Mouse (Mus musculus) hindbrain, embryonic 14.5 days (tissue): Measurements from ENCODE around the gene 4921536K21Rik. TPM values are rescaled to one million over a fixed set of nuclear protein-coding genes. Genes with fewer than 3 reads are reported as not detected.

Source experiments
- ATAC-seq: fragments of 200-750 bp; cut with Nextera tagmentation; 2 replicates; pipeline ENCODE4 v1.8.0; 2017; ENCODE audit warnings: moderate number of reproducible peaks, mild to moderate bottlenecking, moderate TSS enrichment, moderate library complexity; ENCODE audit not compliant: low FRiP score
- DNase-seq: peaks from one replicate; pipeline ENCODE4 v3.0.0-alpha.2; 2015; ENCODE audit warnings: low spot score
- H3K27ac ChIP-seq: fragments of 300-500 bp; sonication (generic); 2 replicates; pipeline ENCODE4 v1.5.1; 2014; ENCODE audit warnings: mild to moderate bottlenecking, moderate library complexity
- H3K27me3 ChIP-seq: fragments of 300-500 bp; sonication (generic); 2 replicates; pipeline ENCODE4 v1.6.1; 2014; ENCODE audit warnings: mild to moderate bottlenecking, low read length, mixed read lengths; ENCODE audit not compliant: control insufficient read depth, insufficient read depth
- H3K36me3 ChIP-seq: fragments of 300-500 bp; sonication (generic); replicated peaks from 2 replicates; pipeline ENCODE4 v1.6.1; 2014; ENCODE audit not compliant: control insufficient read depth, insufficient read depth
- H3K4me1 ChIP-seq: fragments of 300-500 bp; sonication (generic); replicated peaks from 2 replicates; pipeline ENCODE4 v1.6.1; 2014; ENCODE audit warnings: antibody characterized with exemption, low read length, mixed read lengths; ENCODE audit not compliant: control insufficient read depth, insufficient read depth
- H3K4me2 ChIP-seq: fragments of 300-500 bp; sonication (generic); replicated peaks from 2 replicates; pipeline ENCODE4 v1.6.1; 2014; ENCODE audit warnings: mild to moderate bottlenecking, moderate library complexity
- H3K4me3 ChIP-seq: fragments of 300-500 bp; sonication (generic); replicated peaks from 2 replicates; pipeline ENCODE4 v1.5.1; 2014; ENCODE audit warnings: mild to moderate bottlenecking, low read length
- H3K9ac ChIP-seq: fragments of 300-500 bp; sonication (generic); 2 replicates; pipeline ENCODE4 v1.6.1; 2014
- H3K9me3 ChIP-seq: fragments of 300-500 bp; sonication (generic); 2 replicates; pipeline ENCODE4 v1.6.1; 2016; ENCODE audit warnings: low read length; ENCODE audit not compliant: control insufficient read depth
- WGBS: fragments of 180-500 bp; shearing (Covaris S2); extraction: QIAGEN DNeasy Blood & Tissue Kit; methylation state at CpG from one replicate; pipeline ENCODE4 v1.1.7; 2014; 5-methylcytosine and 5-hydroxymethylcytosine counted together
- polyA plus RNA-seq: library from polyadenylated mRNA; unstranded; fragments of >200 nt; fragmentation: Nextera tagmentation; extraction: Ambion mirVana; gene quantifications from 2 replicates; pipeline ENCODE4 v1.2.1, GENCODE M21; 2014

The 4921536K21Rik gene
- polyA plus RNA-seq, 1 experiment from 2014 or later, result 0.28 TPM

DNA sequence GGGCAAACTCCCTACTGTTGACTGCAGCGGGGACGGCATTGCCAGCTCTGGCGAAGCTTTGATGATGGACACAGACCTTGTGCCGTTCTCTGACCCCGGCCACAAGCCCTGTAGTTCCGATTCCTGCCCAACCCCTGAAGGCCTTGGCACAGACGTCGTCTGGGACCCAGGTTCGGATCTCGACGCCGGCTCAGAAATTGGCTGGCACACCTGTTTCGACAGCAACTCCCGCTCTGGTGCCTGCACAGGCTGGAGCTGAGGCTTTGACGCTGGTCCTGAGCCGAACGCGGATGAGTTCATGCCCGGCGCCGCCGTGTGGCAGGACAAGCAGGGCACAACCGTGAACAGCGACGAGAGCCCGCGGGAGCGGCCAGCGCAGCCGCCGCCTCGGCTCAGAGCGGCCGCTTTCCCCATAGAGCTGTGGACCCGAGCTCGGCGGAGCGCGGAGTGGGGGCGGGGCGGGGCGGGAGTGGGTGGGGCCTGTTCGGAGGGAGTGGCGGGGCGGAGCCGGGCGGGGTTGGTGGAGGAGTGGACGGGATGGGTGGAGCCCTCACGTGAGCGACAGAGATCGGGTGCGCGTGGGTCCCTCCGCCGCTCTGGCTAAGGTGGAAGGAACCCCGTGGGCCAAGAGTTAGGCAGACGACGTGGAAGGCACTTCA lies 31.3 kb downstream of the 4921536K21Rik start, which contains the start of gene Osbp2:
Gene Osbp2 (minus strand): TSS at position 450 of the 659 bp plus-strand sequence.
- ATAC-seq (peak; percentile 91), DNase-seq (peak; percentile 63)
- H3K9ac ChIP-seq, result peak within 1 kb of the TSS; percentile 65
- H3K4me3 ChIP-seq, result peak within 1 kb of the TSS; percentile 44
- no peaks in the 10 kb centered on the region for H3K36me3 ChIP-seq
- H3K4me1 ChIP-seq, result no peaks in the 10 kb centered on the region
- H3K4me2 ChIP-seq, result peak within 1 kb of the TSS; percentile 76
- H3K27me3 ChIP-seq, result no peaks in the 10 kb centered on the region
- 3% methylated on average over 54 of the region's 58 CpGs for WGBS
- no peaks in the 10 kb centered on the region for H3K9me3 ChIP-seq
- H3K27ac ChIP-seq, result peak within 1 kb of the TSS; percentile 4; the same call in 1 of the 2 replicates

DNA sequence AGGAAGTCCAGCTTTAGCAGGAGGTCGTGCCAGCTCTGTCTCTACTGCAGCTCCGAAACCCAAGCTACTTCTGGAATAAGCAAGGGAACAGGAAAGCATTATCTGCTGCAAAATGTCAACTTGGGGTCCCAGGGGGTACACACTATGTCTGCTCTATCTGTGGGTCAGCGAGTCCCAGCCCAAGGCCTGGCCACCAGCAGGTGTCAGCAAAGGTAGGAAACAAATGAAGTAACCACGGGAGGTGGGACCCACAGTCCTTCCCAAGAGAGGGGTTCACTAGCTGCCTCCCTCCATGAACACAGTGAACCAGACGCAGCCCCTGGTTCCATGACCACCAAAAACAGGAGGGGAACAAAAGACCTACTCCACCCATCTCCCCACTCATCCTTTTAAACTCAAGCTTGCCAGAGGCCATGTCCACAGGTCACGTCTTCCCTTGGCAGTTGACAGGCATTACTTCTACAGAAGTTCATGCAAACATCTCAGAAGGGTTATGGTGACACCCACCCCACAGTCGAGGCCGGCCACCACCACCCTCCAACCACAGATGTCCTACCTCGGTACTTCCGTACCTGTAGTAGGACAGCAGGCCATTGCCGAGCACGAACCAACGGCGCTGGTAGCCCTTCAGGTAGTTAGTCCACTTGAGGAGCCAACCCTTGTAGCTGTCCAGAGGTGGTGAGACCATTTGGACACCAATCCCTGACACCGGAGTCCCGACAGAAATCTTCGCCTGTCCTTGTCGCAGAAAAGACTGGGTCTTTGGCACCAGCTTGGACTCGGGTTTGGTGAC lies 32.0 kb downstream of the 4921536K21Rik start:
- Histone ChIP-seq H3K4me3 (peak overlapping the region; percentile 44), H3K36me3 (no peaks in the 10 kb centered on the region), H3K27me3 (no peaks in the 10 kb centered on the region), H3K4me1 (no peaks in the 10 kb centered on the region), H3K27ac (no peak overlapping the region), H3K9me3 (no peaks in the 10 kb centered on the region), H3K9ac (0 out of 2 replicates have a peak overlapping the region, but pooled peaks have one; percentile 65), H3K4me2 (peak overlapping the region; percentile 76)
- 76% methylated on average over 19 of the region's 19 CpGs for WGBS
- ATAC-seq (no peak; the same call in 1 of the 2 replicates), DNase-seq (no peak)

GRCm38 (mm10) chr11:3860361-3860760 lies 34.5 kb downstream of the 4921536K21Rik start:
- no peak for ATAC-seq
- WGBS, result 84% methylated on average over 4 of the region's 4 CpGs
- Histone ChIP-seq H3K4me3 (no peak overlapping the region), H3K4me1 (no peaks in the 10 kb centered on the region), H3K4me2 (no peak overlapping the region), H3K9me3 (no peaks in the 10 kb centered on the region), H3K9ac (no peak overlapping the region), H3K36me3 (no peaks in the 10 kb centered on the region), H3K27me3 (no peaks in the 10 kb centered on the region), H3K27ac (no peak overlapping the region)
- DNase-seq, result no peak

DNA sequence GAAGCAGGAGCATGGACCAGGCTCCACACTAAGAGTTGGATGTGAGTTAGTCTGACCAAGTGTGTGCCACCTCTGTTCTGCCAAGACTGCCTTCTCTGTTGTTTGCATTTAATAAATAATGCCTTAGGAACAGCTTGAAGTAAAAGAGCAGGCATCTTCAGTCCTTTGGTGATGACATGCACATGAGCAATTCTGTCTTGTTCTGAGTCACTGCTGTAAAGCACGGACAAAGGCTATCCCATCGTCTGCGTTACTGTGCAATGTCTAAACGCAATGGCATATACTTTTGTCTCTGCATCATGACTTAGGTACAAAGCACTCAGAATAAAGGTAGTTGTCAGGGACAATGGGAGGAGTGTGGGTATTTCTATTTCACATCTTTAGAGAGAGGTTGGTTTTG lies 35.1 kb downstream of the 4921536K21Rik start:
- H3K36me3 ChIP-seq, result no peaks in the 10 kb centered on the region
- 91% methylated on average over 4 of the region's 4 CpGs for WGBS
- no peaks in the 10 kb centered on the region for H3K4me1 ChIP-seq
- ATAC-seq, result no peak
- H3K9ac ChIP-seq, result no peak overlapping the region
- no peak overlapping the region for H3K4me2 ChIP-seq
- no peak overlapping the region for H3K27ac ChIP-seq
- no peaks in the 10 kb centered on the region for H3K27me3 ChIP-seq
- no peak for DNase-seq
- H3K9me3 ChIP-seq, result no peaks in the 10 kb centered on the region
- H3K4me3 ChIP-seq, result no peak overlapping the region

GRCm38 (mm10) chr11:3857902-3858301 lies 37.0 kb downstream of the 4921536K21Rik start:
- 78% methylated on average over 5 of the region's 5 CpGs for WGBS
- DNase-seq (no peak), ATAC-seq (no peak)
- no peak overlapping the region for H3K4me2 ChIP-seq
- no peaks in the 10 kb centered on the region for H3K9me3 ChIP-seq
- H3K27me3 ChIP-seq, result no peaks in the 10 kb centered on the region
- H3K27ac ChIP-seq, result no peak overlapping the region
- H3K4me1 ChIP-seq, result no peaks in the 10 kb centered on the region; the same call in 1 of the 2 replicates
- H3K4me3 ChIP-seq, result no peak overlapping the region
- no peak overlapping the region for H3K9ac ChIP-seq
- H3K36me3 ChIP-seq, result no peaks in the 10 kb centered on the region

DNA sequence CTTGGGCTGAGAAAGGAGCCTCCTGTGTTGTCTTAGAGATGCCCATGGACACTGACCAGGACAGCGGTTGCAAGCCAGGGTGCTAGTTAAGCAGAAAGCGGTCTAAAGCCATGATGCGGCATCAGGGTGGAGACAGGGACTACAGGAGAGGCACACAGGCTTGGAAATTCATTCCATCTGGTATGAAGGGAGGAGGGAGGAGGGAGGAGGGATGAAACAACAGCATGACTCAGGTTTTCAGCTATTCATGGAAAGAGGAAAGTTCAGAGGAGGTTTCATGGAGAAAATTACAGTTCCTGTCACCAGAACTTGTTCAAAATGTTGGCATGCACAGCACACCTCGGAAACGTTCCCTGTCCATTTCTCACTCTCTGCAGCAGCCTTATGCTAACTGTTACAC lies 39.1 kb downstream of the 4921536K21Rik start:
- 93% methylated on average over 5 of the region's 5 CpGs for WGBS
- Histone ChIP-seq H3K4me3 (no peak overlapping the region), H3K9me3 (no peaks in the 10 kb centered on the region), H3K9ac (no peak overlapping the region), H3K36me3 (no peaks in the 10 kb centered on the region), H3K4me1 (no peaks in the 10 kb centered on the region; the same call in 1 of the 2 replicates), H3K27me3 (no peaks in the 10 kb centered on the region), H3K27ac (no peak overlapping the region), H3K4me2 (no peak overlapping the region)
- DNase-seq (no peak), ATAC-seq (no peak)

GRCm38 (mm10) chr11:3854156-3854555 lies 40.7 kb downstream of the 4921536K21Rik start:
- H3K4me2 ChIP-seq, result no peak overlapping the region
- no peaks in the 10 kb centered on the region for H3K27me3 ChIP-seq
- no peaks in the 10 kb centered on the region for H3K9me3 ChIP-seq
- DNase-seq (no peak), ATAC-seq (no peak)
- no peak overlapping the region for H3K4me3 ChIP-seq
- H3K9ac ChIP-seq, result no peak overlapping the region
- no peaks in the 10 kb centered on the region; the same call in 1 of the 2 replicates for H3K4me1 ChIP-seq
- no peaks in the 10 kb centered on the region for H3K36me3 ChIP-seq
- 93% methylated on average over 3 of the region's 3 CpGs for WGBS
- H3K27ac ChIP-seq, result peak overlapping the region; percentile 66

DNA sequence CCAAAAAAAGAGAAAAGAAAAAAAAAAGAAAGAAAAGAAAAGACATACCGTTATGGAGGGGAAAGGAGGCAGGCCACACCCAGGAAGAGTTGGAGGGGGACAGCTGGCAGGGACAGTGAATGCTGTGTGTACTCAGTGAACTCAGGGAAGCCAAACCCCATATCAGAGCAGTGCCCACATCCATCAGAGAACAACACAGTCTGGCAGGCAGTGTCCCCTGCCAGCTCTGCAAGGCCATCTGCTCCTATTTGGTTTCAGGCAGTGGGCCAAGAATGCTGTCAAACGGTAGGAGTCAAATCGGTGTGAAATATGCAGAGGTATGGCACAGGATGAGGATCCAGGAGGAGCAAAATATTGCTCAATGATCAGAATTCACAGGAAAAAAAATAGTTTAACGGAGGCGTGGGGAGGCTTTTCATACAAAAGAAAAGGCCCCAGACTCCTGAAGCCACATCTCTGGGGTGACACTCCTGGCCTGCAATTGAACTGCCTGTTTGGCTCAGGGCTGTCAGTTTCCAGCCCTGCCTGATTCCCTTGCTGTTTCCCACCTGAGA lies 41.3 kb downstream of the 4921536K21Rik start:
- Histone ChIP-seq H3K4me2 (no peak overlapping the region), H3K9me3 (no peaks in the 10 kb centered on the region), H3K36me3 (no peaks in the 10 kb centered on the region), H3K9ac (no peak overlapping the region), H3K4me3 (no peak overlapping the region), H3K27ac (peak overlapping the region; percentile 66), H3K27me3 (no peaks in the 10 kb centered on the region), H3K4me1 (no peaks in the 10 kb centered on the region; the same call in 1 of the 2 replicates)
- ATAC-seq (peak; percentile 84), DNase-seq (peak; percentile 74)
- 49% methylated on average over 5 of the region's 5 CpGs for WGBS

- no peaks in the 10 kb centered on the region; the same call in 1 of the 2 replicates for H3K4me1 ChIP-seq
- no peak overlapping the region for H3K4me3 ChIP-seq
- H3K27ac ChIP-seq, result peak overlapping the region; percentile 59; the same call in 1 of the 2 replicates
- no peaks in the 10 kb centered on the region for H3K27me3 ChIP-seq
- H3K36me3 ChIP-seq, result no peaks in the 10 kb centered on the region
- H3K4me2 ChIP-seq, result no peak overlapping the region
- no peaks in the 10 kb centered on the region for H3K9me3 ChIP-seq
- ATAC-seq (no peak), DNase-seq (no peak)
- 94% methylated on average over 10 of the region's 10 CpGs for WGBS
- no peak overlapping the region for H3K9ac ChIP-seq
Measured at GRCm38 (mm10) chr11:3853031-3853430, 41.9 kb downstream of the 4921536K21Rik start.
